12 mouse cellular contexts compared by ENCODE assay signal in the genomic region with DNA sequence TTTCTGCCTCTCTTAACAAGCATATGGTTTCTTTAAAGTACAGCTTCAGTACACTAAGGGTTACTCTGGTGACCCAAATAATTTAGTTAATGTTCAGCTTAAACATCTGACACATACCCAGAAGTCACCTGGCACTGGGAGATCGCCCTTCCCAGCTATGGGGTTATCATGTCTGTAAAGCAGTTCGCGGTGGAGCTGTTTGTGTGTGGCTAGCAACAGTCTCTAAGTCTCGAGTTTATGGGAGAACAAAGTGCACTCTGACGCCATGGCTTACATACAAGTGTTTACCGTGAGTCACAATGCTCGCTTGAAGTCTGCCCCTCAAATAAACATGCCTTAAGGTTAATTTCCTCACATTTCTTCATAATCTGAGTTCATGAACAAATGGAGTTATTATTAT.
DNase-seq lines count a peak whose midpoint lies in the region; ATAC-seq and TF ChIP-seq lines count a peak whose summit lies in the region.
"Had no signal": no experiment of that assay in that cellular context is flagged by ENCODE, and none has a peak within 500 bp of the region (broad histone marks: within the 10 kb centered on the region; RNA-seq: fewer than 3 reads in every experiment).

No protein-coding gene starts in this region.

- H3K4me1 ChIP-seq in forebrain, embryonic 11.5 days (replicated peaks; ENCODE audit: control insufficient read depth, insufficient read depth, low read length), result no peaks in the 10 kb centered on the region
- H3K4me1 ChIP-seq: heart, embryonic 10.5 days; hindbrain, embryonic 10.5 days had no signal

- DNase-seq in urinary bladder, postnatal 14 days (ENCODE audit: low spot score), result peak; percentile 9
- DNase-seq in urinary bladder, postnatal 25 days (ENCODE audit: low spot score), result no peak
- peak; percentile 6 to 40 for DNase-seq in kidney, postnatal 4 days
- DNase-seq in lung, postnatal 10 days, result peak; percentile 11
- no peak for DNase-seq in layer of hippocampus, postnatal 25 days (ENCODE audit: extremely low spot score in 1 of 2, low spot score in 1 of 2)
- no peak for DNase-seq in forebrain, embryonic 11.5 days (ENCODE audit: low spot score)
- DNase-seq in left cerebral cortex, adult 2 months (ENCODE audit: extremely low spot score in 1 of 2, low spot score in 2 of 2), result no peak
- no peak for DNase-seq in gastrocnemius, postnatal 14 days
- DNase-seq: left cerebral cortex, postnatal 4 days; thymus, adult 18-20 months had no signal

- TF ChIP-seq CTCF in left cerebral cortex, adult 2 months (IDR thresholded peaks at IDR 0.05), result no peak

- no peak overlapping the region for H3K9ac ChIP-seq in forebrain, embryonic 11.5 days (ENCODE audit: low read length)

- ATAC-seq in forebrain, embryonic 11.5 days (replicated peaks; ENCODE audit: low FRiP score), result no peak

- no peak overlapping the region for H3K27ac ChIP-seq in forebrain, embryonic 11.5 days (ENCODE audit: low read depth, low read length)
- no peak overlapping the region for H3K27ac ChIP-seq in left cerebral cortex, adult 2 months
- H3K27ac ChIP-seq: heart, embryonic 10.5 days; hindbrain, embryonic 10.5 days had no signal

- H3K4me2 ChIP-seq in forebrain, embryonic 11.5 days (ENCODE audit: low read depth, low read length, severe bottlenecking), result no peak overlapping the region

- no peaks in the 10 kb centered on the region for H3K9me3 ChIP-seq in forebrain, embryonic 11.5 days (ENCODE audit: control insufficient read depth, low read length)
- H3K9me3 ChIP-seq: heart, embryonic 10.5 days; hindbrain, embryonic 10.5 days had no signal

- WGBS in forebrain, embryonic 11.5 days, result 86% methylated on average over 7 of the region's 7 CpGs

- no peaks in the 10 kb centered on the region for H3K36me3 ChIP-seq in forebrain, embryonic 11.5 days (ENCODE audit: control insufficient read depth, insufficient read depth, low read length)
- H3K36me3 ChIP-seq: heart, embryonic 10.5 days; hindbrain, embryonic 10.5 days had no signal

- no peak overlapping the region for H3K4me3 ChIP-seq in forebrain, embryonic 11.5 days (ENCODE audit: low read depth, low read length)
- no peak overlapping the region for H3K4me3 ChIP-seq in left cerebral cortex, adult 2 months
- H3K4me3 ChIP-seq: heart, embryonic 10.5 days; hindbrain, embryonic 10.5 days had no signal

- intact Hi-C loops in left cerebral cortex, adult 2 months (cut with DNase I), result no loop called here
- intact Hi-C loops in gastrocnemius, postnatal 14 days (cut with DNase I; ENCODE audit: low total_unique reads), result no loop called here

- H3K27me3 ChIP-seq in forebrain, embryonic 11.5 days (ENCODE audit: control insufficient read depth, insufficient read depth, low read length), result no peaks in the 10 kb centered on the region

Comparison
In these comparisons a context has a peak if more than half of its experiments do, and no peak if none do; other contexts are left out.
1. DNase-seq: peak in urinary bladder, postnatal 14 days (single experiment), kidney, postnatal 4 days (2 of 2) and lung, postnatal 10 days (single experiment); none in urinary bladder, postnatal 25 days (single experiment), layer of hippocampus, postnatal 25 days (0 of 2), forebrain, embryonic 11.5 days (single experiment), left cerebral cortex, adult 2 months (0 of 2) and gastrocnemius, postnatal 14 days (single experiment).